Mouse (Mus musculus): ENCODE data around the gene Rora.

DNA sequence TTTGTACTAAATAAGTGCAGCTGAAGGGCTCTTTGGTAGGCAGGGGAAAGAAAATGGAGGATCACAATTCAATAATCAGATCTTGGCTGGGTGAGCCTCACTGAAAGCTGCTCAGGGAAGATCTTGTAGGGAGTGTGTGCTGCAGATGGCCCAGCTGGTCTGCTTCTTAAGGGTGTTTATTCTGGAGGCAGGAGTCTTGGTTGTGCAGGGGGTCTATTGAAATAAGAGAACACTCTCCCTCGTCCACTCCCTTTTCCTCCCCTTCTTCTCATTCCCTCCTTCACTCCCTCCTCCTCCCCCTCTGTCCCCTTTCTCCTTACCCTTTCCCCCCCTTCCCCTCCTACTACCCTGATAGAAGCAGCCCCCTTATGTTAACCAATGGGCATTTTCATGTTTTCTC, 167.8 kb downstream of the Rora start:
- TF ChIP-seq CTCF (IDR thresholded peaks at IDR 0.05; ENCODE audit: low read depth, low read length) (no peak), POLR2A (IDR thresholded peaks at IDR 0.05; ENCODE audit: borderline replicate concordance, low read depth, low read length) (no peak)
